19 mouse cellular contexts compared by ENCODE assay signal in the genomic region with DNA sequence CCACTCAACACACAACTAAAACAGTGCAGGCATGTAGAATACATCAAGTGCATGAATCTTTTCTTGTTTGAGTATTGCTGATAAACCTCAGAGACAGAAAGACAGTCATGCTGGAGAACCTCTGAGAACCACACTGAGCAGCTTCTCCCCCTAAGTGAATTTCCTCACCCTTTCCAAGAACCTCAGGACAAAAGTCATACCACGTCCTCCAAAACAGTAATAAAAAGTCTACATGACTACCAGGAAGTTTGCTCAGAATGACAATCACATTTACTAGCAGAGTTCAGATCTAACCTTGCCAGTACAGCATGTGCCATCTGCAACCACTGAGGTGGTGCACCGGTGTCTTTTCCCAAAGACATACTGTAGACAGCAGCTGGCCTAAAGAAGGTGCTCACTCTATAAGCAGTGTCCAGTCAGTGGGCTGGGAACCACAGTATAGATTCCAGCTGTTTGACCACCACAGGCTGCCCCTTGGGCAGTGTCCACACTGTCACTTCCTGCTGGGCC. TPM values are rescaled to one million over a fixed set of nuclear protein-coding genes. Genes with fewer than 3 reads are reported as not detected.
DNase-seq lines count a peak whose midpoint lies in the region; ATAC-seq lines count a peak whose summit lies in the region.
"Had no signal": no experiment of that assay in that cellular context is flagged by ENCODE, and none has a peak within 500 bp of the region (broad histone marks: within the 10 kb centered on the region; RNA-seq: fewer than 3 reads in every experiment).

No protein-coding gene starts in this region.

- no peak overlapping the region for H3K9ac ChIP-seq in forebrain, embryonic 15.5 days (replicated peaks)
- no peak overlapping the region for H3K9ac ChIP-seq in forebrain, embryonic 14.5 days (ENCODE audit: low read length)
- no peak overlapping the region for H3K9ac ChIP-seq in kidney, embryonic 16.5 days (replicated peaks; ENCODE audit: low read length)
- H3K9ac ChIP-seq in neural tube, embryonic 15.5 days (replicated peaks) = no peak overlapping the region
- H3K9ac ChIP-seq: limb, embryonic 15.5 days; lung, embryonic 14.5 days had no signal

- H3K27me3 ChIP-seq in forebrain, embryonic 15.5 days = no peaks in the 10 kb centered on the region
- no peaks in the 10 kb centered on the region for H3K27me3 ChIP-seq in forebrain, embryonic 14.5 days (replicated peaks; ENCODE audit: control insufficient read depth, insufficient read depth, low read length)
- no peaks in the 10 kb centered on the region for H3K27me3 ChIP-seq in kidney, embryonic 16.5 days (ENCODE audit: insufficient read depth, low read length)
- no peaks in the 10 kb centered on the region for H3K27me3 ChIP-seq in neural tube, embryonic 15.5 days (replicated peaks)
- H3K27me3 ChIP-seq: limb, embryonic 15.5 days had no signal

- H3K4me1 ChIP-seq in forebrain, embryonic 15.5 days = peaks cover 35% of the 10 kb centered on the region
- H3K4me1 ChIP-seq in forebrain, embryonic 14.5 days (ENCODE audit: control insufficient read depth, insufficient read depth, low read length) = peaks cover 35% of the 10 kb centered on the region
- H3K4me1 ChIP-seq in kidney, embryonic 16.5 days (ENCODE audit: insufficient read depth, low read length) = peaks cover 65% of the 10 kb centered on the region
- peaks cover 23% of the 10 kb centered on the region for H3K4me1 ChIP-seq in neural tube, embryonic 15.5 days

- ATAC-seq in forebrain, embryonic 15.5 days (replicated peaks) = 0 out of 2 replicates have a peak, but pooled peaks have one; percentile 14
- ATAC-seq in forebrain, embryonic 14.5 days = no peak
- ATAC-seq in kidney, embryonic 16.5 days (ENCODE audit: low FRiP score, low TSS enrichment) = no peak
- 0 out of 2 replicates have a peak, but pooled peaks have one; percentile 25 for ATAC-seq in neural tube, embryonic 15.5 days (ENCODE audit: low FRiP score)
- ATAC-seq: activated CD4-positive, CD25-positive, alpha-beta regulatory T cell, adult 4 months had no signal

- no peak overlapping the region for H3K4me3 ChIP-seq in forebrain, embryonic 15.5 days
- no peak overlapping the region for H3K4me3 ChIP-seq in forebrain, embryonic 14.5 days (ENCODE audit: low read depth, low read length)
- H3K4me3 ChIP-seq in kidney, embryonic 16.5 days (ENCODE audit: low read length) = no peak overlapping the region
- no peak overlapping the region for H3K4me3 ChIP-seq in neural tube, embryonic 15.5 days (replicated peaks)
- H3K4me3 ChIP-seq: forebrain, embryonic 10.5 days; limb, embryonic 15.5 days had no signal

- DNase-seq in forebrain, embryonic 14.5 days (ENCODE audit: low spot score) = no peak
- no peak for DNase-seq in kidney, adult 9 months
- no peak for DNase-seq in neural tube, embryonic 10.5 days (ENCODE audit: extremely low spot score, low spot score)
- DNase-seq in left cerebral cortex, adult 8-10 months (ENCODE audit: low spot score in 2 of 2) = no peak
- DNase-seq in layer of hippocampus, postnatal 10 days (ENCODE audit: low spot score in 2 of 2) = no peak
- DNase-seq: adrenal gland, postnatal 10 days; gastrocnemius, postnatal 36 days; kidney, adult 18-20 months; lung, postnatal 36 days; retina, postnatal 1 day; right cerebral cortex, postnatal 4 days had no signal

- no peaks in the 10 kb centered on the region for H3K9me3 ChIP-seq in forebrain, embryonic 15.5 days
- H3K9me3 ChIP-seq in forebrain, embryonic 14.5 days (replicated peaks; ENCODE audit: control insufficient read depth, low read length) = no peaks in the 10 kb centered on the region
- no peaks in the 10 kb centered on the region for H3K9me3 ChIP-seq in kidney, embryonic 16.5 days (ENCODE audit: low read length)
- no peaks in the 10 kb centered on the region for H3K9me3 ChIP-seq in neural tube, embryonic 15.5 days (replicated peaks)
- H3K9me3 ChIP-seq: forebrain, embryonic 10.5 days; G1E; limb, embryonic 15.5 days had no signal

- 93% methylated on average over 2 of the region's 2 CpGs for WGBS in forebrain, embryonic 15.5 days
- WGBS in forebrain, embryonic 14.5 days = 95% methylated on average over 2 of the region's 2 CpGs
- 68% methylated on average over 2 of the region's 2 CpGs for WGBS in kidney, embryonic 16.5 days
- 91% methylated on average over 2 of the region's 2 CpGs for WGBS in neural tube, embryonic 15.5 days

- H3K36me3 ChIP-seq in forebrain, embryonic 15.5 days = no peaks in the 10 kb centered on the region
- no peaks in the 10 kb centered on the region for H3K36me3 ChIP-seq in forebrain, embryonic 14.5 days (ENCODE audit: control insufficient read depth, insufficient read depth, low read length)
- no peaks in the 10 kb centered on the region for H3K36me3 ChIP-seq in kidney, embryonic 16.5 days (ENCODE audit: insufficient read depth, low read length)
- no peaks in the 10 kb centered on the region for H3K36me3 ChIP-seq in neural tube, embryonic 15.5 days
- H3K36me3 ChIP-seq: G1E; limb, embryonic 15.5 days had no signal

- H3K4me2 ChIP-seq in forebrain, embryonic 15.5 days (replicated peaks) = no peak overlapping the region
- no peak overlapping the region for H3K4me2 ChIP-seq in forebrain, embryonic 14.5 days (ENCODE audit: low read length)
- H3K4me2 ChIP-seq in kidney, embryonic 16.5 days (replicated peaks; ENCODE audit: low read depth, low read length) = no peak overlapping the region
- no peak overlapping the region for H3K4me2 ChIP-seq in neural tube, embryonic 15.5 days
- H3K4me2 ChIP-seq: limb, embryonic 15.5 days; lung, embryonic 14.5 days had no signal

- H3K27ac ChIP-seq in forebrain, embryonic 15.5 days (replicated peaks) = no peak overlapping the region
- H3K27ac ChIP-seq in forebrain, embryonic 14.5 days (ENCODE audit: low read depth, low read length) = no peak overlapping the region
- peak overlapping the region; percentile 55; the same call in 1 of the 2 replicates for H3K27ac ChIP-seq in kidney, embryonic 16.5 days (ENCODE audit: low read length)
- H3K27ac ChIP-seq in neural tube, embryonic 15.5 days (replicated peaks) = no peak overlapping the region
- H3K27ac ChIP-seq: forebrain, embryonic 10.5 days; limb, embryonic 15.5 days had no signal

RNA-seq across cellular contexts. Expression of a gene that starts 27.0 kb away (rescaled TPM):
- 20.5 and 22.3 TPM in 2 replicates for polyA plus RNA-seq in forebrain, embryonic 15.5 days (2015; fragmentation: Nextera tagmentation; extraction: Ambion mirVana)
- polyA plus RNA-seq in forebrain, embryonic 14.5 days (2014; fragmentation: Nextera tagmentation; extraction: Ambion mirVana) = 17.8 and 20.8 TPM in 2 replicates
- 18.3 and 35.3 TPM in 2 replicates for polyA plus RNA-seq in kidney, embryonic 16.5 days (2015; fragmentation: Nextera tagmentation; extraction: Ambion mirVana)
- 12.1 and 13.8 TPM in 2 replicates for polyA plus RNA-seq in neural tube, embryonic 15.5 days (2015; fragmentation: Nextera tagmentation; extraction: Ambion mirVana)
- 10 to 100 TPM; 12.8 to 24.2 (median 22.4) TPM for total RNA-seq in left cerebral cortex, adult 8-10 months (2022)
- total RNA-seq in layer of hippocampus, postnatal 10 days (2021) = 10 to 100 TPM; 44.7 to 54.0 TPM
- polyA plus RNA-seq: G1E had no signal

Comparison
In these comparisons a context has a peak if more than half of its experiments do, and no peak if none do; other contexts are left out.
1. ATAC-seq: peak in forebrain, embryonic 15.5 days (single experiment) and neural tube, embryonic 15.5 days (single experiment); none in forebrain, embryonic 14.5 days (single experiment) and kidney, embryonic 16.5 days (single experiment).